Mouse (Mus musculus) frontal cortex, adult (tissue): ENCODE measurements around the gene Bcl2l15.
A peak's percentile ranks its signal among the peaks of the same experiment; 100 is the strongest.
"Not testable (repeated sequence)": the region's sequence is repeated elsewhere in the genome, so short reads cannot be mapped to it uniquely, and the experiment has no call there.

Experiments
- ATAC-seq: cut with Nextera tagmentation; 2 replicates; pipeline ENCODE4 v1.9.2; 2017; ENCODE audit warnings: mild to moderate bottlenecking, moderate library complexity, mixed read lengths; ENCODE audit not compliant: low TSS enrichment

Gene Bcl2l15

DNA sequence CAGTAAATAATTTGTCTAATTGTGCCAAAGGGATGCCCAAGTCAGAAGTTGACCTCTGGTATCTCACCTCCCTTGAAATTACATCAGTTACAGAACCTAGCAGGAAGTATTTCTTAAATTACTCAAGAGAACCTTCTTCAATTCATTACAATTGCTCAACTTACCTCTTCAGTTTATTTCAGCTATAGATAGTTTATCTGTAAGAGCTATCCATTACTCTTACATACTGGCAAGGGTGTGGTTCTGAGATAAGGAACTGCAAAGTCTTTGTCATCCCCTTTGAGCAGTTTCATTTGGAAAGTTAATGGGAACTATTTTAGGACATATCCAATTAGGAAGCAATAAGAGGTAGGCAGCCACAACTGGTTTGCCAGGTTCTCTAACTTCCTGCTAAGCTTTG lies at the start of gene Bcl2l15:
Gene Bcl2l15 (plus strand): TSS at position 176 of the 400 bp plus-strand sequence.
- no peak for ATAC-seq

DNA sequence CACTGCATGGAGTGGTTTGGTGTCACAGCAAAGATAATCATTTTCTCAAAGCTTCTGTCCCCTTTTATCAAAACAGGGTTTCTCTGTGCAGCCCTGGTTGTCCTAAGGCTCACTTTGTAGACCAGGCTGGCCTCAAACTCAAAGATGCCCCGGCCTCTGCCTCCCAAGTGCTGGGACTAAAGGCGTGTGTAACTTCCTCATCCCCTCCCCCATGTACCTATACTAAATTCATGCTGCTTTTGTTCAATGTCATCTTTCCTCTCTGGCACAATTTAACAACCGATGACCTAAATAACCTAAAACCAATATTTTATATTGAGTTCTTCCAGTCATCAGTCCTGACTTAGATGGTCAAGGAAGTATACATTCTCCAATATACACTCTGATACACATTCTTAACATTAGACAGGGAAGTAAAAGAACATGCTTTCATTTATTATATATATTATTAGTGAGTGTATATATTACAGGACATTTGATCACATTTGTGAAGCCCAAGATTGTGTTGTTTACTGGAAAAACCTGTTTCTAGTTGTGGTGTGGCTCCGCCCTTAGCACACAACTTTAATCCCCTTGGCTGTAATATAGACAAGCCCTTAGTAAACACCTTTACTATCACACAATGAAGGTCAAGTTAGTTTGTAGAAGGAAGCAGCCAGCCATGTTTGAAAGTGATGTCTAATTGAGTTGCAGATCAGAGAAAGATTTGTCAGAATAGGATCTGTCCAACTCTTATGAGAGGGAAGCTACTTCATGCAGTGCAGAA lies 49.4 kb upstream of the Bcl2l15 start:
- no peak for ATAC-seq

DNA sequence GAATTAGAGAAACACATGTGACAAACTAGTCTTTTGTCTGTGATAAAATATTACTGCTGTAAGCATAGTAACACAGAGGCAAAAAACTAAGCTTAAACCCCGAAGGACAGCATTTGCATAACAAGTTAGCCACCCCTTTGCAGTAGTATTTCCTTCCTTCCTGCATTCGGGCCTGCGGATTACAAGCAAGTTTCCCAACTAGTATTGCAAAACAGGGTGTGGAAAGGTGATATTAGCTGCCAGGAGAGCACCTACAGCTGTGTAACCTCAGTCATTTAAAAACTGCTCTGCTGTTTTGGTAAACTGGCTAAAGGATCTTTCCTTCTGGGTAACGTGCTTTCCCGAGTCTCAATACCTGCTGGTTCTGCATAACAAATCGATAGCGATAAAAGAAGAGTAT lies 45.2 kb upstream of the Bcl2l15 start:
- no peak for ATAC-seq

DNA sequence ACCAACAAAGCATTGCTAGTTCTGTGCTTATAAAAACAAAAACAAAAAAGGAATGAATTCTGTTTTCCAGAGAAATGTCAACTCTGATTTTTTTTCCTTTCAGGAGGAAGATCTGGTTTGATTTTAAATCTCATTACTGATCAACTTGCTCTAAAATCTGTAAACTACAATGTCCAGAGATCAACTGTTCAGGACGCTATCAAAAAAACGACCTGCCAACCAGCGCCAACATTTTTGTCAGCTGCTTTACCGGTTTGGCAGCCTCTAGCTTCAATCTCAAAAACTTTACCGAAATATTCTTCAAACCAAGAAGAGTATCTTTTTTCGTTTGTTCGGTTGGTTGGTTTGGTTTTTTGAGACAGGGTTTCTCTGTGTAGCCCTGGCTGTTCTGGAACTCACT lies 43.3 kb upstream of the Bcl2l15 start:
- no peak for ATAC-seq

DNA sequence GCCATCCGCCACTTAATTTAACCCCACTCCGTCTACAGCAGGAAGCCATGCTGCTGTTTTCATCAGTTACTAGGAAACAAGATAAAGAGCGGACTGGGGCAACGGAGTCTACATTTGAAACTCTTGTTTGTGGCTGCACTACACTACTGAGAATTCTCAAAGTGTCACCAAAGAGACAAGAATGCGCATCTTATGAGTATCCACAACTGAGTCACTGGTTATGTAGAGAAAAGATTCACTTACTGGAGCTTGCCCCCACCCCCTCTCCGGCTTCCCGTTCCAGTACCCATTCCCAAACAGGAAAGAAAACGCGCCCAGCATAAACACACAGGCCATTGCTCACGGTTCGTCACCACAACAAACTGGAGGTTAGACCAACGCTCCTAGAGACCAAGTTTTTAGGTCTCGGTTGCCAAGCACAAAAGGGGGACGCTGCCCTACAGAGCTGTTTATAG lies 42.5 kb upstream of the Bcl2l15 start:
- ATAC-seq = peak; percentile 17; the same call in 1 of the 2 replicates

DNA sequence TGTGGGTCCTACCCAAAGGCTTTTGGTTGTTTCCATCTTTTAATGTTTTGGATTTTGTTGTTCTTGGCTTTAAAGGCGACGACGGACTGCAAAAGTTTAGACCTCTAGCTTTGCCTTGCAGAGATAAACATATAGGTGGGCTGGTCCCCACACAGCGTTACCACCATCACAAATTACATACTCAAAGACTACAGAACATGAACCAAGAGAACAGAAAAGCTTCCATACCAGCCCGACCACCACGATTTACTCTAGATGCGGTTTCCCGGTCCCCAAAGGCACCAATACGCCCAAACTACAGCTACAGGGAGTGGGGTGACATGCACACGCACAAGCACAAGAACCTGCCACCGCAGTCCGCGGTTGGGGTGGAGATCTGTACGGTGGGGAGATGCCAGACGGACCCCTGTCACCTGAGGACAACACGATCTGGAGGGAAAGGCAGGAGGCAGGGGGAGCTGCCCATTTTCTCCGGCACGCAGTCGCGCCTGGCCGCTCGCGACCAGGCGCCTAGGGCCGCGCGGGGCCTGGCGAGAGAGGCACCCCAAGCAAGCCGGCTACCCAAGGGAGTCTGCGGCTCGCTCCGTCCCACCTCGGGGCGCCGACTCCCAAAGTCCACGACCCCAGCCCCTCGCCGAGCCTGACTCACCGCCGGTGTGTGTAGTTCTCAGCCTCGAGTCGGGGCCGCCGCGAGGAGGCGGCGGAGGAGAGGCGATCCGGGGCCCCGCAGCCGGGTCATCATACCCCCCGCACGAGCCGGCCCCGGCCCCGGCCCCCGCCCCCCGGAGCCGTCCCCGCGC lies 41.9 kb upstream of the Bcl2l15 start:
- ATAC-seq = peak; percentile 36

DNA sequence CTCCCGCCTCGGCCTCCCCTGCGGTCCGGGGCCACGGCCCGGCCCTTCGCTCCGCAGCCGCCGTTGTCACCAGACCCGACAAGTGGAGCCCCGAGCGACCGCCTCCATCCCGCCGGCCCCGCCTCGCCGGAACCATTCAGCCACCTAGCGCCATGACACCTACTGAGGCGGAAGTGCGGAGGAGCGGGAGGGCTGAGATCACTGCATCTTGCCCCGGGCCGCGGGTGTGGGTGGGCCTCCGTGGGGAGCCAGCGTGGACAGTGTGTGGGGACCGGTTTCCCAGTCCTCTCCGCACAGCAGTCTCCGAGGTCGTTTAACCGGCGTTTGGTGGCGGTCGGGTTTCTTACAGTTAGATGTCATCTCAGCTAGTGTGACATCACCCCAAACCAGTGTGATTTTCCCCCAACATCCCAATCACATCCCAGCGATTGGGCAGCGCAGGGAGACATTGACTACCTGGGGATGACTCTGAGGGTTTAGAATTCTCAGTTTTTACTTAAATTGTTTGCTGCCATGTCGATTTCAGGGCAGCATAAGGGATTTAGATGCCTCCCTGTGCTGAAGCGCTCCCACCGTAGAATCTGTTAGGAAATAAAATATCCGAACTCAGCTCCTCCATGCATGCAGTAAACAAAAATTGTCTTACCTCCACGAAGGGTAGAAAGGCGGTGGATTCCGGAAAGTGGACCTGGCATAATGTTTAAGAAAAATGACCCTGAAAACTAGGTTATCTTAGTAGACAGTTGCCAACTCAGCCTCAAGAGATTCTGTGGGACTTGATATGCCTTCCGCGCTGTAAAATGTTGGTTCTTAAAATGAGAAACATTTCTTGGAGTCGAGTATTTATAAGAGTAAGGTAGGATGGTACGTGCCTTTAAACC lies 40.9 kb upstream of the Bcl2l15 start, which contains the start of gene Hipk1:
Gene Hipk1 (minus strand): TSS at position 334 of the 881 bp plus-strand sequence.
- peak; percentile 98 for ATAC-seq

DNA sequence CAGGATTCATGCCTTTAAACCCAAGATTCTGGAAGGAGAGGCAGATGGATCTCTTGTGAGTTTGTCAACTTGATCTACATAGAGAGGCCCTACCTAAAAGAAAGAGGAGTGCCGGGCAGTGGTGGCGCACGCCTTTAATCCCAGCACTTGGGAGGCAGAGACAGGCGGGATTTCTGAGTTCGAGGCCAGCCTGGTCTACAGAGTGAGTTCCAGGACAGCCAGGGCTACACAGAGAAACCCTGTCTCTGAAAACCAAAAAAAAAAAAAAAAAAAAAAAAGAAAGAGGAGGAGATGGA lies 40.3 kb upstream of the Bcl2l15 start:
- ATAC-seq = not testable (repeated sequence)

DNA sequence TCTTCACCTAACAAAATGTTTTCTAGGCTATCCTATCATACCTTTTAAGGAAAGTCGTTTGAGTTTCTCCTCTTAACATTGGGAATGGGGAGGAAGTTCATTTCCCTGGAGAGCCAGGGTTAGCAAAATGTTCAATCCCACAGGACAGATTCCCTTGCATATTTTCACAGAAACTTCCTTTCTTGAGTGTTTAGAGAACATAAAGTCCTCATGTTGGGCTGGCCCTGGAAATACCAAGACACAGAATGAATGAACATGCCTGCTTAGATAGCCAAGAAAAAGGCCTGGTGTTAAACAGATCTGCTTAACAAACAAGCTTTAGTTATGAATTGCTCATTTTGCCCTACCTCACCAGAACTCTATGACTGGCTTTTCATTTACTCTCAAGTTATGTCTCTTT lies 39.8 kb upstream of the Bcl2l15 start:
- no peak for ATAC-seq

DNA sequence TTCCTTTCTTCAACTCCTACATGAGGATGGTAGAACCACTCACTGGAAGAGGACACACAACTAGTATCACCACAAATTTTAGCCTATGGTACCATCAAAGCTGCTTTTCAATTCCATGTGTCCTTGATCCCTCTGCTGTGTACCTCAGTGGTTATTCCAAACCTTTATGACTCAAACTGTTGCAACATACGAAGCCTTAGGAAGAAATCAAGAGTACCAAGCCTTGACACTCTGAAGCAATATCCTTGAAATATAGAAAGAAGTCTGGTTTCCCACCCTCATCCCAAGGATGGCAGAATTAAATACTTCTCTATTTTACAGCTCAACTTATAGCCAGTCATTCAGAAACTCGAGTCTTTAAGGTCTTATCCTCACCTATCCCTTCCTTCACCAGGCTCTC lies 36.0 kb upstream of the Bcl2l15 start:
- ATAC-seq = no peak

DNA sequence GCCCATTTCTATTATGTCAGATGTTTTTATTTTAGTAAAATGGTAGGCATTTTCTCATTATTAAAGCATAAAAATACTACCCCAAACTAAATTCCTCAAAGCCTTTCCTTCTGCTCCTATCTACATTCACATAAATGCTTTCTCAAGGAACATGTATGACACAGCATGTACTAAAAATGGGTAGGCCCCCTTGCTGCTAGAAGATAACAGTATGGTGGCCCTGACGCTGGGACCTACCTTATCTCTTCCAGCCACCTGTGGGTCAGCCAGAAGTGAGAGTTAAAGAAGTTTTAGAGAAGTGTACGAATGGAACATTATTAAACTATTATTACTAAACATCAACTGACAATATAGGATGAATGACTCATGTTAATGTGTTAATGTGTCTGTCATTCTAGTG lies 32.9 kb upstream of the Bcl2l15 start:
- ATAC-seq = no peak

DNA sequence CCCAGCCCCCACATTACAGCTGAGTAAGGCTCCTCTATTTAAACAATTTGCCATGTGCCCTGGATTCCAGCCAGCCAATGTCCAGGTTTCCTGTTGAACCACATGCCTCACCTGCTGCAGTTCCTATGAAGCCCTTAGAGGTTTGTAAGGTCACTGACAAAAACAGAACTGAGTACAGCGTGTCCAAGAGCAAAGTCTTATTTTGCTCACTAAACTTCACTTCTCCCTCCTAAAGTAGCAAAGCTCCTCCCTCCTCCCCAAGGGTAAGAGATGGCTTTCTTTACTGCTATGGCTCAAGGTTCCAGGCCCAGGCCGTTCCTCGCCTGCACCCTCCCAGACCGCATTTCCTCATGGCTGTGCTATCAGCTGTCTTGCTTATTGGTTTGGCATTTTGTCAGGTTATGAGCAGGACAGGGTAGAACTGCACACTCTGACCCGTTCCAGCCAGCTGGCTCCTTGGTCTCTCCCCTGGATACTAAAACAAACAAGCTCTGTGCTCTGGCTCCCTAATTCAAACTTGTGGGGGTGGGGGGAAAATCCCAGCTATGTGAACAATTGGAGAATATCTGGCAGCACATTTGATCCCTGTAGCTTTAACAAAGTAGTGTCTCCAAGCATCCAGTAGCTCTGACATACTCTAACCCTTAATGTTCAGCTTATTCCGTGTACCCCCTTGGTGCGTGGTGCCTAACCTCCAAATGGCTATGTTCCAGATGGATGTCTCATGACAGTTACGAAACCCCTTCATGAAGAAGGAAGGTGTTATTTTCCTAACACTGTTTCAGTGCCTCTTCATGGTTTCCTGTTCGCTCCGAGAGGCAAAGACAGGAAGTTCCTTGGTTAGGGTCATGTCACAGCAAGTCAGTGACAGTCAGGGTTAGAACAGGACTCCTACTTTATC lies 30.5 kb upstream of the Bcl2l15 start:
- peak; percentile 89 for ATAC-seq

DNA sequence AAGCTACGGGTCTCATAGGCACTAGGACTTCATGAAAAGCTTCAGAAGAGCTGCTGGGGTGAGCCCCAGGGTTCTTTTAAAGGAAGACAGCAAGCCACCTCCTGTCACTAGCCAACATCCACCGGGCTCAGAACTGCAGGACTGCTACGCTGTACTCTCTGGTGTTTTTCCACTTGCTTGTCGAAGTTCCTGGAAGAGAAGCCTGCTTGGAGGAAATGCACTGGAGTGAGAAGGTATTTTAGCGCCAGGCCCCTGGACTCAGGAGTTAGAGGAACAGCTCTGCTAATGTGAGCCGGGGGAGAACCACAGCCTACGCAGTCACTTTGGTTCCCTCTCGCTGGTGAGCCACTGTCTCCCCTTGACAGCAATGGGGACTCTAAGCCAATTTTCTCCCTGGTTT lies 29.5 kb upstream of the Bcl2l15 start:
- no peak for ATAC-seq

DNA sequence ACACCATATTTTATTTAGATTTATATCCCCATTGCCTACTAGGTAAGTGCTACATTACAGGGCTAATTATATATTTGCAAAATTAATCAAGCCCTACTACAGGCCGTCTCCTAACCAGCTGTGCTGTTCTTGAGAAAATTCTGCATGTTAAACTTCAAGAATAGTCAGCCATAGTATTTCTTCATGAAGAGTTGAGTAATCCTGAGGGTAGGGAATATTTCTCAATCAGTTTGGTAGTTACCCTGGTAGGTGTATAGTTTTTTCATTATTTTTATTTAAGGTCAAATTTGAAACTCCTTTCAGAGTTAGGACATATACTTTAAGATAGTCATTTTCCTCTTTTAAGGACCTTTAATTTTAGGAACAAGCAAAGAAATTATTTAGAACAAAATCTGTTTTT lies 26.7 kb upstream of the Bcl2l15 start:
- no peak for ATAC-seq

DNA sequence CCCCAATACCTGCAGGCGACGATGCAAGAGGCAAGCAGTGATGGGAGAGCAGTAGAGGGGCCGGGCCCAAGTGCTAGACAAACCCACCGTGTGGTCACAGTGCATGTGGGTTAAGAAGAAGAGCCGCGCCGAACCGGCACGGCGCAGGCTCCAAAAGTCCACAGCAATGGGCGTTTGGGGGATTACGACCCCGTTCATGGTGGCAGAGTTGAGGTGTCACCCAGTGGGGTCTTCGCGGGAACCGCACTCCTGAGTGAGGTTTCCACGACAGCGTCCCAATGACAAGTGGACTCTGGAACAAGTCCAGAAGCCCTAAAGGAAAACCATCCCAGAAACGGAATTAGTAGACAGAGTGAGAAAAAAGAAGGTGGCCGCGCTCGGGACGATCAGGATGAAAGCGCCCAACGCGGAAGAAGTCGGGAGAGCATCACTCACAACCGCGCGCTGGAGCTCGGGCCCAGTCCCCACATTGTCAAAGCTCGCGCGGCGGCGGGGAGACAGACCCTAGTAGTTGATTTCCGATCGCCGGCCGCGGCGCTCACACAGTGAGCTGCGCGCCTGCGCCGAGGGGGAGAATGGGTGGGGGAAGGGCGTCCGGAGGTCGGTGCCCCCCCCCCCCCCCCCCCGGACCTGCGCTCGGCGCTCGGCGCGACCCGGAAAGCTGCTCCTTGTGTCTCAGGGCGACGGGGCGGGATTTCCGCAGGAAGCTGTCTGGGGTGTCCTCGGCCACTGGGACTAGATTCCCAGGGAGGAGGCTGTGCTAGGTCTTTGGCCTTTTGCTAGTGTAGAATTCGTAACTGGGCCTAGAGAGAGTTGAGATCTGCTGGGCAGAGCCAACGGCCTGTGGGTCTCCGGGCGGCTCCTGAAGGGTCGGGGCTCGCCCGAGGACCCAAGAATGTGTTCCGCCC lies 23.3 kb upstream of the Bcl2l15 start, which contains the start of the genes Dclre1b, Ap4b1 and Gm43064:
Gene Dclre1b (minus strand): TSS at position 554 of the 908 bp plus-strand sequence.
Gene Ap4b1 (plus strand): TSS at position 630 of the 908 bp plus-strand sequence.
Gene Gm43064 (plus strand): TSS at position 683 of the 908 bp plus-strand sequence.
- peak; percentile 97 for ATAC-seq

DNA sequence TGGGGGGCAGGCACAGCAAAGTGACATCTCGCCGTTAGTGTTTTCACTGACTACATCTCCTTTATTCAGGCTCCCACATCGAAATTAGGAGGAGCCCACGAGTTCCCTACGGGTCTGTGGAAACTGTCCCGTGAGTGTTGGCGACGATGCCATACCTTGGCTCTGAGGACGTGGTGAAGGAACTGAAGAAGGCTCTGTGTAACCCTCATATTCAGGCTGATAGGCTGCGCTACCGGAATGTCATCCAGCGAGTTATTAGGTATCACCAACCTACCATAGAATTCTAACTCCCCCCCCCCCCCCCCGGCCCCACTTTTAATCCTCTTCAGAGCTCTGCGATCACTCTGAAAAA lies 22.6 kb upstream of the Bcl2l15 start:
- ATAC-seq = no peak; the same call in 1 of the 2 replicates

DNA sequence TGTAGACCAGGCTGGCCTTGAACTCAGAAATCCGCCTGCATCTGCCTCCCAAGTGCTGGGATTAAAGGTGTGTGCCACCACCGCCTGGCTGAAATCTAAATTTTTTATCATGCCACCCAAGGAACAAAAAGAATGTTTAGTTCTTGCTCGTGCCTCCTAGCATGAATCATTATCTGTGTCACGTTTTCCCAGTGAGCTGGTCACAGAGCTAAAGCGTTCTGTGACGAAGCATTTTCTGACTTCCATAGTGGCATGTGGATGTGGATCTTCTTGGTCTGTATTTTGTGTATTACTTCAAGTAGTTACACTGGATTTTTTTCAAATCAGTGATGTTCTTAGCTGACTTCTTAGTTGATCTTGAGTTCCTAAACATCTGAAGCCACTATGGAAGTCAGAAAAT lies 21.4 kb upstream of the Bcl2l15 start:
- ATAC-seq = no peak

DNA sequence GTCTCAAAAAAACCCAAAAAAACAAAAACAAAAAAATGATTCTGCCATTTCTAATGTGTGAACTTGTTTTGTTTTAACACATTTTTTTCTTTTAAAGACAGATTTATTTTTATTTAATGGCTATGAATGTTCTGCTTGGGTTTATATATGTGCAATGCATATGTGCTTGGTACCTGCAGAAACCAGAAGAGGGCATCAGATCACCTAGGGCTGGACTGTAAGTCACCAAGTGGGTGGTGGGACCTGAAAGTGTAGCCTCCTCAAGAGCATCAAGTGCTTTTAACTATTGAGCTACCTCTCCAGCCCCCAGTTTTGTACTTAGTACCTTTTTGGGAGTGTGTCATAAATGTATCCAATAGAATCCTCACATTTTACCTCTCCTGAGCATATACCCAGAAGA lies 4.9 kb upstream of the Bcl2l15 start:
- no peak for ATAC-seq

DNA sequence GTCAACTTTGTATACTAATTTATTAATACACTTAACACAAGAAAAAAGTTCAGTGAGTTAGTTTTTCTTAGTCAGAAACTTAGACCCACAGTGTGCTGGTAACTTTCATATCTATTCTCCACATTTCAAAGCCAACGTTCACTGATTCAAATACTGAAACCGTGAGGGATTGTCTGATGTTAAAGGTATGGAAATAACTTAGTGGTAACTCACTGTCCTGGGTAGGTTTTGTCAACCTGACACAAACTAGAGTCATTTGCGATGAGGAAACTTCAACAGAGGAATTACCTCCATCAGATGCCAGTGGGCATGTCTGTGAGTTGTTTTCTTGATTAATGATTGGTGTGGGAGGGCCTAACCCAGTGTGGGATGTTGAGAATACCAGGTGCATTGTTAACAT lies 3.4 kb upstream of the Bcl2l15 start:
- ATAC-seq = no peak

DNA sequence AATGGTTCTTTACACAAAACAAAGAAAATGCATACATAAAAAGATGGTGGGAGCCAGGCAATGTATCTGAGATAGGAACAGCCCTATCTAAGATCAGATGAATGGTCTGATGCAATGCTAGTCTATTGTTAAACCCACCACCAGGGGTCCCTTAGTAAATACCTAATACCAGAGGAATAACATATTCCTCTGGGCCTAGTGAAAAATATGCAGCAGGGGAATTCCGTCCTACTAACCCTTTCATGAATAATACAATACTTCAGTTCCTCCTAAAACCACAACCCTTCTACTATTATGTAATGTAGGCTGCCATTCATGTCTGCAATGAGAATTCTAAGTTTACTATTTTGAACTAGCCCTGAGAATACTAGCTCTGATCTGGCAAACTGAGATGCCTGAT lies 1.7 kb upstream of the Bcl2l15 start:
- ATAC-seq = not testable (repeated sequence)
